Mouse (Mus musculus) thymus, postnatal 4 days (tissue): Measurements from ENCODE around the gene Hip1.

Experiments used
- DNase-seq: peaks from one replicate; pipeline ENCODE4 v3.0.0; 2021

Gene Hip1

GRCm38 (mm10) chr5:135544865-135545797 is at the start of gene Hip1:
Gene Hip1 (minus strand): TSS chr5:135545120.
- DNase-seq, result peak; percentile 94

- no peak for DNase-seq
Observed at GRCm38 (mm10) chr5:135589996-135590784, 45.3 kb upstream of the Hip1 start.

- DNase-seq, result no peak
Observed at GRCm38 (mm10) chr5:135587764-135588163, 42.8 kb upstream of the Hip1 start.

GRCm38 (mm10) chr5:135585691-135586090 is 40.8 kb upstream of the Hip1 start:
- no peak for DNase-seq

GRCm38 (mm10) chr5:135582330-135582729 is 37.4 kb upstream of the Hip1 start:
- DNase-seq, result no peak

- no peak for DNase-seq
Observed at GRCm38 (mm10) chr5:135579331-135579751, 34.4 kb upstream of the Hip1 start.

- no peak for DNase-seq
Observed at GRCm38 (mm10) chr5:135576055-135576454, 31.1 kb upstream of the Hip1 start.

GRCm38 (mm10) chr5:135573006-135573405 is 28.1 kb upstream of the Hip1 start, which contains the start of gene Ccl24:
Gene Ccl24 (minus strand): TSS chr5:135573049.
- no peak for DNase-seq

- DNase-seq, result no peak
Observed at GRCm38 (mm10) chr5:135568698-135569097, 23.8 kb upstream of the Hip1 start.

GRCm38 (mm10) chr5:135567556-135568265 is 22.8 kb upstream of the Hip1 start:
- no peak for DNase-seq

- no peak for DNase-seq
Observed at GRCm38 (mm10) chr5:135563469-135563868, 18.5 kb upstream of the Hip1 start, which contains the start of gene Ccl26. Gene Ccl26 (minus strand): TSS chr5:135563569.

- DNase-seq, result no peak
Observed at GRCm38 (mm10) chr5:135557671-135558070, 12.8 kb upstream of the Hip1 start.

- no peak for DNase-seq
Observed at GRCm38 (mm10) chr5:135557051-135557450, 12.1 kb upstream of the Hip1 start.

- no peak for DNase-seq
Observed at GRCm38 (mm10) chr5:135556259-135556658, 11.3 kb upstream of the Hip1 start.

- DNase-seq, result no peak
Observed at GRCm38 (mm10) chr5:135551591-135551990, 6.7 kb upstream of the Hip1 start.

- no peak for DNase-seq
Observed at GRCm38 (mm10) chr5:135550910-135551309, 6.0 kb upstream of the Hip1 start.

- no peak for DNase-seq
Observed at GRCm38 (mm10) chr5:135547990-135548389, 3.1 kb upstream of the Hip1 start.

- peak; percentile 16 for DNase-seq
Observed at GRCm38 (mm10) chr5:135544032-135544558, 825 bp downstream of the Hip1 start.

- DNase-seq, result peak; percentile 45
Observed at GRCm38 (mm10) chr5:135537794-135538214, 7.1 kb downstream of the Hip1 start.

GRCm38 (mm10) chr5:135537326-135537725 is 7.6 kb downstream of the Hip1 start:
- DNase-seq, result peak; percentile 24

- DNase-seq, result no peak
Observed at GRCm38 (mm10) chr5:135535867-135536266, 9.1 kb downstream of the Hip1 start.

- no peak for DNase-seq
Observed at GRCm38 (mm10) chr5:135533431-135533830, 11.5 kb downstream of the Hip1 start.
